Mouse (Mus musculus) embryonic facial prominence, embryonic 15.5 days (tissue): ENCODE measurements around the gene Clock. TPM values are rescaled to one million over a fixed set of nuclear protein-coding genes. Genes with fewer than 3 reads are reported as not detected.

ENCODE experiments used
- ATAC-seq: fragments of 200-750 bp; cut with Nextera tagmentation; 2 replicates; pipeline ENCODE4 v1.8.0; 2017; ENCODE audit warnings: low read depth, moderate TSS enrichment; ENCODE audit not compliant: insufficient number of reproducible peaks, low FRiP score, low TSS enrichment
- H3K27ac ChIP-seq: fragments of 300-500 bp; sonication (generic); replicated peaks from 2 replicates; pipeline ENCODE4 v1.5.1; 2015; ENCODE audit warnings: mild to moderate bottlenecking, inconsistent platforms
- H3K27me3 ChIP-seq: fragments of 300-500 bp; sonication (generic); 2 replicates; pipeline ENCODE4 v1.6.1; 2015; ENCODE audit warnings: inconsistent platforms
- H3K36me3 ChIP-seq: fragments of 300-500 bp; sonication (generic); 2 replicates; pipeline ENCODE4 v1.6.1; 2015; ENCODE audit warnings: mild to moderate bottlenecking, inconsistent platforms
- H3K4me1 ChIP-seq: fragments of 300-500 bp; sonication (generic); 2 replicates; pipeline ENCODE4 v1.6.1; 2015; ENCODE audit warnings: inconsistent platforms
- H3K4me2 ChIP-seq: fragments of 300-500 bp; sonication (generic); replicated peaks from 2 replicates; pipeline ENCODE4 v1.6.1; 2015; ENCODE audit warnings: mild to moderate bottlenecking, inconsistent platforms
- H3K4me3 ChIP-seq: fragments of 300-500 bp; sonication (generic); replicated peaks from 2 replicates; pipeline ENCODE4 v1.5.1; 2015; ENCODE audit warnings: mild to moderate bottlenecking, inconsistent platforms
- H3K9ac ChIP-seq: fragments of 300-500 bp; sonication (generic); 2 replicates; pipeline ENCODE4 v1.6.1; 2015; ENCODE audit warnings: inconsistent platforms
- H3K9me3 ChIP-seq: fragments of 300-500 bp; sonication (generic); replicated peaks from 2 replicates; pipeline ENCODE4 v1.6.1; 2016; ENCODE audit warnings: inconsistent platforms
- WGBS: fragments of 180-500 bp; shearing (Covaris S2); methylation state at CpG from one replicate; pipeline ENCODE4 v1.1.7; 2015; 5-methylcytosine and 5-hydroxymethylcytosine counted together
- polyA plus RNA-seq: library from polyadenylated mRNA; unstranded; fragments of >200 nt; fragmentation: Nextera tagmentation; extraction: Ambion mirVana; gene quantifications from 2 replicates; pipeline ENCODE4 v1.2.1, GENCODE M21; 2015

Clock gene
- polyA plus RNA-seq, 1 experiment from 2014 or later = 11.8 TPM

GRCm38 (mm10) chr5:76179171-76179570 lies 125.4 kb downstream of the Clock start:
- Histone ChIP-seq H3K4me1 (peaks cover 23% of the 10 kb centered on the region), H3K4me2 (no peak overlapping the region), H3K27me3 (no peaks in the 10 kb centered on the region), H3K4me3 (no peak overlapping the region), H3K36me3 (no peaks in the 10 kb centered on the region), H3K27ac (no peak overlapping the region), H3K9me3 (no peaks in the 10 kb centered on the region), H3K9ac (no peak overlapping the region)
- WGBS = 93% methylated on average over 5 of the region's 5 CpGs
- ATAC-seq = no peak

- WGBS = 73% methylated on average over 7 of the region's 7 CpGs
Observed at GRCm38 (mm10) chr5:76177664-76178063, 126.9 kb downstream of the Clock start.

GRCm38 (mm10) chr5:76176841-76177240 lies 127.8 kb downstream of the Clock start:
- H3K4me2 ChIP-seq = no peak overlapping the region
- no peak overlapping the region for H3K9ac ChIP-seq
- no peaks in the 10 kb centered on the region for H3K36me3 ChIP-seq
- H3K9me3 ChIP-seq = no peaks in the 10 kb centered on the region
- no peak overlapping the region for H3K4me3 ChIP-seq
- H3K4me1 ChIP-seq = 0 out of 2 replicates have a peak, but pooled peaks cover 7% of the 10 kb centered on the region
- no peak for ATAC-seq
- H3K27me3 ChIP-seq = no peaks in the 10 kb centered on the region
- 55% methylated on average over 11 of the region's 11 CpGs for WGBS
- H3K27ac ChIP-seq = no peak overlapping the region

More at GRCm38 (mm10) chr5:76177664-76178063, 126.9 kb downstream of the Clock start:
- no peak overlapping the region for H3K4me3 ChIP-seq
- H3K4me2 ChIP-seq = no peak overlapping the region
- no peak for ATAC-seq
- no peak overlapping the region for H3K9ac ChIP-seq
- peaks cover 15% of the 10 kb centered on the region; the same call in 1 of the 2 replicates for H3K4me1 ChIP-seq
- H3K36me3 ChIP-seq = no peaks in the 10 kb centered on the region
- H3K27ac ChIP-seq = no peak overlapping the region
- H3K27me3 ChIP-seq = no peaks in the 10 kb centered on the region
- H3K9me3 ChIP-seq = no peaks in the 10 kb centered on the region

- ATAC-seq = no peak
Observed at GRCm38 (mm10) chr5:76176411-76176810, 128.2 kb downstream of the Clock start.

GRCm38 (mm10) chr5:76175051-76175450 lies 129.5 kb downstream of the Clock start:
- H3K27ac ChIP-seq = no peak overlapping the region
- no peaks in the 10 kb centered on the region for H3K9me3 ChIP-seq
- WGBS = 89% methylated on average over 4 of the region's 4 CpGs
- no peaks in the 10 kb centered on the region for H3K27me3 ChIP-seq
- H3K4me2 ChIP-seq = no peak overlapping the region
- H3K9ac ChIP-seq = no peak overlapping the region
- H3K36me3 ChIP-seq = no peaks in the 10 kb centered on the region
- H3K4me1 ChIP-seq = 0 out of 2 replicates have a peak, but pooled peaks cover 6% of the 10 kb centered on the region
- no peak for ATAC-seq
- H3K4me3 ChIP-seq = no peak overlapping the region

More at GRCm38 (mm10) chr5:76176411-76176810, 128.2 kb downstream of the Clock start:
- H3K4me2 ChIP-seq = no peak overlapping the region
- H3K27ac ChIP-seq = no peak overlapping the region
- H3K27me3 ChIP-seq = no peaks in the 10 kb centered on the region
- H3K9me3 ChIP-seq = no peaks in the 10 kb centered on the region
- 0 out of 2 replicates have a peak, but pooled peaks cover 6% of the 10 kb centered on the region for H3K4me1 ChIP-seq
- WGBS = 35% methylated on average over 3 of the region's 3 CpGs
- no peak overlapping the region for H3K9ac ChIP-seq
- H3K36me3 ChIP-seq = no peaks in the 10 kb centered on the region
- no peak overlapping the region for H3K4me3 ChIP-seq

- Histone ChIP-seq H3K27me3 (no peaks in the 10 kb centered on the region), H3K36me3 (no peaks in the 10 kb centered on the region), H3K27ac (no peak overlapping the region), H3K9ac (no peak overlapping the region), H3K4me1 (no peaks in the 10 kb centered on the region), H3K4me3 (no peak overlapping the region), H3K4me2 (no peak overlapping the region), H3K9me3 (no peaks in the 10 kb centered on the region)
- ATAC-seq = no peak
Observed at GRCm38 (mm10) chr5:76171039-76171438, 133.6 kb downstream of the Clock start.

- H3K9me3 ChIP-seq = no peaks in the 10 kb centered on the region
- no peaks in the 10 kb centered on the region for H3K27me3 ChIP-seq
- H3K4me1 ChIP-seq = no peaks in the 10 kb centered on the region
- no peak overlapping the region for H3K27ac ChIP-seq
- H3K4me2 ChIP-seq = no peak overlapping the region
- ATAC-seq = no peak
- H3K36me3 ChIP-seq = no peaks in the 10 kb centered on the region
- 77% methylated on average over 4 of the region's 4 CpGs for WGBS
- H3K4me3 ChIP-seq = no peak overlapping the region
- H3K9ac ChIP-seq = no peak overlapping the region
Observed at GRCm38 (mm10) chr5:76170522-76170921, 134.1 kb downstream of the Clock start.

GRCm38 (mm10) chr5:76164827-76165226 lies 139.8 kb downstream of the Clock start:
- Histone ChIP-seq H3K4me1 (no peaks in the 10 kb centered on the region), H3K9ac (no peak overlapping the region), H3K9me3 (no peaks in the 10 kb centered on the region), H3K4me2 (no peak overlapping the region), H3K27ac (no peak overlapping the region), H3K36me3 (no peaks in the 10 kb centered on the region), H3K4me3 (no peak overlapping the region), H3K27me3 (no peaks in the 10 kb centered on the region)
- 25% methylated on average over 7 of the region's 7 CpGs for WGBS
- no peak for ATAC-seq

GRCm38 (mm10) chr5:76163828-76164390 lies 140.7 kb downstream of the Clock start:
- H3K9ac ChIP-seq = no peak overlapping the region

GRCm38 (mm10) chr5:76162926-76163325 lies 141.7 kb downstream of the Clock start:
- 69% methylated on average over 5 of the region's 5 CpGs for WGBS
- no peaks in the 10 kb centered on the region for H3K27me3 ChIP-seq
- no peaks in the 10 kb centered on the region for H3K4me1 ChIP-seq
- no peaks in the 10 kb centered on the region for H3K36me3 ChIP-seq
- no peak overlapping the region for H3K9ac ChIP-seq
- H3K9me3 ChIP-seq = no peaks in the 10 kb centered on the region
- H3K4me3 ChIP-seq = no peak overlapping the region
- H3K4me2 ChIP-seq = no peak overlapping the region
- ATAC-seq = no peak
- H3K27ac ChIP-seq = no peak overlapping the region

More at GRCm38 (mm10) chr5:76163828-76164390, 140.7 kb downstream of the Clock start:
- no peaks in the 10 kb centered on the region for H3K36me3 ChIP-seq
- H3K4me3 ChIP-seq = no peak overlapping the region
- H3K4me2 ChIP-seq = no peak overlapping the region
- H3K9me3 ChIP-seq = no peaks in the 10 kb centered on the region
- WGBS = 35% methylated on average over 4 of the region's 4 CpGs
- no peaks in the 10 kb centered on the region for H3K27me3 ChIP-seq
- H3K27ac ChIP-seq = no peak overlapping the region
- ATAC-seq = no peak
- H3K4me1 ChIP-seq = no peaks in the 10 kb centered on the region

GRCm38 (mm10) chr5:76161491-76161890 lies 143.1 kb downstream of the Clock start:
- 89% methylated on average over 6 of the region's 6 CpGs for WGBS
- Histone ChIP-seq H3K27me3 (no peaks in the 10 kb centered on the region), H3K4me1 (no peaks in the 10 kb centered on the region), H3K9ac (no peak overlapping the region), H3K9me3 (no peaks in the 10 kb centered on the region), H3K36me3 (peaks cover under 1% of the 10 kb centered on the region; the same call in 1 of the 2 replicates), H3K4me3 (no peak overlapping the region), H3K4me2 (no peak overlapping the region), H3K27ac (no peak overlapping the region)
- ATAC-seq = no peak

GRCm38 (mm10) chr5:76160086-76160485 lies 144.5 kb downstream of the Clock start:
- 65% methylated on average over 3 of the region's 3 CpGs for WGBS
- H3K27me3 ChIP-seq = no peaks in the 10 kb centered on the region
- no peak overlapping the region for H3K4me2 ChIP-seq
- H3K36me3 ChIP-seq = peaks cover 13% of the 10 kb centered on the region
- ATAC-seq = no peak
- H3K4me3 ChIP-seq = no peak overlapping the region
- no peaks in the 10 kb centered on the region for H3K9me3 ChIP-seq
- H3K4me1 ChIP-seq = no peaks in the 10 kb centered on the region
- H3K9ac ChIP-seq = no peak overlapping the region
- no peak overlapping the region for H3K27ac ChIP-seq
